ENCODE assay signal across 17 mouse cellular contexts in the genomic region with DNA sequence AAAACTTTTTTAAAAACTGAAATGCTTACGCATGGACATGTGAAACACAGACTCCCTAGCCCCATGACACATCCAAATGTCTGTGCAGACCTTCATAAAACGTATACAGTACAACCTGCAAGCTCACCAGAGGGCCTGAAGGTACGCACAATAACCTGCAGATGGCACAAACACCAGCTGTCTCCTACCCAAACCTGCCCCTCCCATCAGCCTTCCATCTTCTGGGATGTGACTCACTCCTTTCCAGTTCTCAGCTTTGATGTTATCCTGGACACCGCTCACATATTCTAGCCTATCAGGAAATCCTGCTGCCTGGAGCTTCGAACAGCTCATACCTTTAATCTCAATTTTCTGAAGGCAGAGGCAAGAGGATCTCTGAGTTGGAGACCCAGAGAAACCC.
"Had no signal": no experiment of that assay in that cellular context is flagged by ENCODE, and none has a peak within 500 bp of the region (broad histone marks: within the 10 kb centered on the region; RNA-seq: fewer than 3 reads in every experiment).

No protein-coding gene starts in this region.

- H3K27me3 ChIP-seq: stomach, embryonic 15.5 days had no signal

- ATAC-seq: liver, postnatal 0 days; lung, postnatal 0 days; midbrain, embryonic 16.5 days had no signal

- H3K36me3 ChIP-seq: kidney, embryonic 15.5 days; limb, embryonic 12.5 days; limb, embryonic 15.5 days; midbrain, embryonic 12.5 days; stomach, embryonic 15.5 days had no signal

- H3K27ac ChIP-seq: kidney, embryonic 15.5 days; limb, embryonic 12.5 days; limb, embryonic 15.5 days; liver, embryonic 14.5 days; macrophage; midbrain, embryonic 12.5 days; stomach, embryonic 15.5 days had no signal

- H3K9ac ChIP-seq: kidney, embryonic 15.5 days; limb, embryonic 12.5 days; limb, embryonic 15.5 days; liver, embryonic 14.5 days; liver, postnatal 0 days; lung, embryonic 14.5 days; midbrain, embryonic 12.5 days; stomach, embryonic 15.5 days had no signal

- H3K4me2 ChIP-seq: kidney, embryonic 15.5 days; limb, embryonic 12.5 days; limb, embryonic 15.5 days; liver, embryonic 11.5 days; lung, embryonic 14.5 days; midbrain, embryonic 12.5 days; stomach, embryonic 15.5 days had no signal

- H3K9me3 ChIP-seq: kidney, embryonic 15.5 days; limb, embryonic 12.5 days; limb, embryonic 15.5 days; midbrain, embryonic 12.5 days; stomach, embryonic 15.5 days had no signal

- H3K4me3 ChIP-seq: kidney, embryonic 15.5 days; limb, embryonic 12.5 days; limb, embryonic 15.5 days; midbrain, embryonic 12.5 days; stomach, embryonic 15.5 days had no signal

- DNase-seq: kidney, adult 8-10 months; kidney, postnatal 14 days; kidney, postnatal 4 days; left cerebral cortex, postnatal 4 days; liver, postnatal 0 days; lung, embryonic 14.5 days; thymus, postnatal 36 days had no signal
